Mouse (Mus musculus) heart, postnatal 0 days (tissue): Measurements from ENCODE around the gene 2310034G01Rik. TPM values are rescaled to one million over a fixed set of nuclear protein-coding genes. Genes with fewer than 3 reads are reported as not detected.

ENCODE experiments used
- ATAC-seq: fragments of 200-750 bp; cut with Nextera tagmentation; 2 replicates; pipeline ENCODE4 v1.8.0; 2017; ENCODE audit warnings: low read depth, moderate number of reproducible peaks, moderate library complexity; ENCODE audit not compliant: insufficient read depth
- DNase-seq: peaks from one replicate; pipeline ENCODE4 v3.0.0-alpha.2; 2016; ENCODE audit warnings: low spot score
- H3K27ac ChIP-seq: fragments of 300-500 bp; sonication (generic); 2 replicates; pipeline ENCODE4 v1.5.1; 2014; ENCODE audit warnings: low read depth, mild to moderate bottlenecking
- H3K27me3 ChIP-seq: fragments of 300-500 bp; sonication (generic); 2 replicates; pipeline ENCODE4 v1.6.1; 2014; ENCODE audit warnings: low read length, mixed read lengths; ENCODE audit not compliant: control insufficient read depth, insufficient read depth
- H3K36me3 ChIP-seq: fragments of 300-500 bp; sonication (generic); replicated peaks from 2 replicates; pipeline ENCODE4 v1.6.1; 2014; ENCODE audit warnings: low read length, mixed read lengths; ENCODE audit not compliant: control insufficient read depth, insufficient read depth
- H3K4me1 ChIP-seq: fragments of 300-500 bp; sonication (generic); 2 replicates; pipeline ENCODE4 v1.6.1; 2014; ENCODE audit warnings: antibody characterized with exemption; ENCODE audit not compliant: control insufficient read depth, insufficient read depth
- H3K4me2 ChIP-seq: fragments of 300-500 bp; sonication (generic); 2 replicates; pipeline ENCODE4 v1.6.1; 2014; ENCODE audit warnings: low read depth, mild to moderate bottlenecking, low read length, moderate library complexity
- H3K4me3 ChIP-seq: fragments of 300-500 bp; sonication (generic); 2 replicates; pipeline ENCODE4 v1.5.1; 2014; ENCODE audit warnings: low read depth, low read length
- H3K9ac ChIP-seq: fragments of 300-500 bp; sonication (generic); replicated peaks from 2 replicates; pipeline ENCODE4 v1.6.1; 2014; ENCODE audit warnings: low read depth, low read length, mixed read lengths
- H3K9me3 ChIP-seq: fragments of 300-500 bp; sonication (generic); replicated peaks from 2 replicates; pipeline ENCODE4 v1.6.1; 2016; ENCODE audit warnings: low read length; ENCODE audit not compliant: control insufficient read depth
- CTCF ChIP-seq: IDR thresholded peaks from 2 replicates; pipeline ENCODE4 v1.5.1; 2016; ENCODE audit warnings: antibody characterized with exemption, control low read depth, low read depth
- EP300 ChIP-seq: IDR thresholded peaks from 2 replicates; pipeline ENCODE4 v1.6.1; 2016; ENCODE audit warnings: antibody characterized with exemption, low read depth
- WGBS: fragments of 180-500 bp; shearing (Covaris S2); extraction: QIAGEN DNeasy Blood & Tissue Kit; methylation state at CpG from one replicate; pipeline ENCODE4 v1.1.7; 2014; 5-methylcytosine and 5-hydroxymethylcytosine counted together
- polyA plus RNA-seq: library from polyadenylated mRNA; unstranded; fragments of >200 nt; fragmentation: Nextera tagmentation; extraction: Ambion mirVana; gene quantifications from 2 replicates; pipeline ENCODE4 v1.2.1, GENCODE M21; 2015
- total RNA-seq: library from RNA; depleted of rRNA; stranded (reverse); fragments of >200 nt; gene quantifications from 2 replicates; pipeline ENCODE4 v1.2.3, GENCODE M21; 2014; ENCODE audit warnings: low replicate concordance

Gene 2310034G01Rik
- total and polyA plus RNA-seq, 2 experiments from 2014 or later, result 1.1 to 1.5 TPM

DNA sequence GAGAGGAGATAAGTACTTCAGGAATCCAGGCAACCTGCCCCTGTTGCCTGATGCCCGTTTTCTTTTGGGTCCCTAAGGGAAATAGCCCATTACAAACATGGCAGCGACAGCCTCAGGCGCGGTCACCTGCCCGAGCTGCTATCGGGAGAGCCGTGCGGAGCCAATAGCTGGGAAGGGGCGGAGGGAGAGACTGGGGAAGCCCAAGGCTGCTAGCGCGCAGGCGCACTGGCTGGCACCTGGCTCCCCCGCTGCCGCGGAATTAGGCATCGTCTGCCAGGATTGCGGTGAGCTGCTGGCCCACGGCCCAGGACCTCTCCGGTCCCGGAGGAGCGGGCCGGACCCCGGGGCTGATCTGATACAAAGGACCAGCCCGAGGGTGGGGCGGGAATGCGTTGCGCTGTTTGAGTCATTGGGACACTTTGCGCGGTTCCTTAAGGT lies 6.6 kb upstream of the 2310034G01Rik start:
- under 1% methylated on average over 29 of the region's 29 CpGs for WGBS
- peak; percentile 70 for DNase-seq
- H3K9ac ChIP-seq, result peak overlapping the region; percentile 37; the same call in 1 of the 2 replicates
- TF ChIP-seq CTCF (no peak), EP300 (no peak)
- H3K27me3 ChIP-seq, result no peaks in the 10 kb centered on the region
- no peaks in the 10 kb centered on the region for H3K36me3 ChIP-seq
- peak overlapping the region; percentile 55 for H3K4me3 ChIP-seq
- H3K9me3 ChIP-seq, result no peaks in the 10 kb centered on the region
- peak; percentile 86 for ATAC-seq
- peak overlapping the region; percentile 83 for H3K4me2 ChIP-seq
- 0 out of 2 replicates have a peak, but pooled peaks cover 7% of the 10 kb centered on the region for H3K4me1 ChIP-seq
- H3K27ac ChIP-seq, result peak overlapping the region; percentile 84

DNA sequence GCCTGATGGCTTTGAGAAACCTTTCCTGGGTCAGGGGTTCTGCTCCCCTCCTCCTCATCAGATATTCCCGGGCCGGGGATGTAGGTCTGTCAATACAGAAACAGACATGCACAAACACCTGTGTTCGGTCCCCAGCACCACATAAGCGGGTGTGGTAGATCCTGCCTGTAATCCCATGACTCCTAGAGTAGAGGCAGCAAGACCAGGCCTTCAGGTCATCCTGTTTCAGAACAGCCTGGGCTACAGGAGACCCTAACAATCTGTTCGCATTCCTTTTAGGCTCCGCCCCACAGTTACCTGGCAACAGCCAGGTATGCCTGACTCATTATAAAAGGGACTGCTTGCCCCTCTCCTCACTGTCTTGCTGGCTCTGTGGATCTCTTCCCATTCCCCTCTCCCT lies 552 bp downstream of the 2310034G01Rik start:
- TF ChIP-seq CTCF, result no peak
- no peaks in the 10 kb centered on the region for H3K36me3 ChIP-seq
- H3K4me3 ChIP-seq, result peak overlapping the region; percentile 60
- H3K4me2 ChIP-seq, result peak overlapping the region; percentile 81
- no peak overlapping the region for H3K27ac ChIP-seq
- no peaks in the 10 kb centered on the region for H3K9me3 ChIP-seq
- H3K27me3 ChIP-seq, result no peaks in the 10 kb centered on the region
- DNase-seq (no peak), ATAC-seq (no peak)
- H3K4me1 ChIP-seq, result no peaks in the 10 kb centered on the region; the same call in 1 of the 2 replicates
- H3K9ac ChIP-seq, result no peak overlapping the region; the same call in 1 of the 2 replicates
- WGBS, result 33% methylated on average over 6 of the region's 6 CpGs

DNA sequence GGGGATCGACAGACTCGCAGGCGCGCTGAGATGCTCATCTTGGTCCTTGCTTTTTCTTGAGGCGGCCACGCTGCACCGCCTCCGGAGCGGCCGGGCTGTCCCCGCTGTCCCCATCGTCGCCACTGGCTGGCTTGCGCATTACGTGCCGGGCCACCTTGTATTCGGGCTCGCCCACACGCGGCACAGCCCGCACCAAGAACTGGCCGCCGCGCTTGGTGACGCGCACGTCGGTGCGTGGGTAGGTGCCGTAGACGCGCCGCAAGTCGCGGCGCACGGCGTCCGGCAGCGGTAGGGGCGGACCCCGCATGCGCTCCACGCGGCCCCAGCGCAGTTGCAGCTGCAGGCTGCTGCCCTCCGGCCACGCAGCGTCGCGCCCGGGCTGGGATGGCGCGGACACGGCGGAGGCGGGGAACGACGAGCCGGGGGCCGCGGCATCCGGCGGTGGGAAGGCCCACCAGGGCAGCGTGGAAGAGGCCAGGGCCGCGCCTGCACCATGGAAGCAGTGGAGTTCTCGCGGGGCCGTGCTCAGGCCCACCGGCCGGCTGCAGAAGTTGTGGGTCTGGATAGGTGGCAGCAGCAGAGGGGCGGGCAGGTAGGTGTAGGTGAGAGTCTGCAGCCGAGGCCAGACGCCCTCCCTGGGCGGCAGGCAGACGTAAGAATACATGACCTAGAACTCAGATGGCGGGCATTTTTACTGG lies 1.2 kb downstream of the 2310034G01Rik start:
- no peaks in the 10 kb centered on the region for H3K9me3 ChIP-seq
- H3K4me1 ChIP-seq, result no peaks in the 10 kb centered on the region; the same call in 1 of the 2 replicates
- no peaks in the 10 kb centered on the region for H3K27me3 ChIP-seq
- ATAC-seq (peak; percentile 85), DNase-seq (peak; percentile 23)
- H3K9ac ChIP-seq, result peak overlapping the region; percentile 43
- peak overlapping the region; percentile 81 for H3K4me2 ChIP-seq
- H3K4me3 ChIP-seq, result peak overlapping the region; percentile 60
- no peak for TF ChIP-seq CTCF
- no peak for TF ChIP-seq EP300
- peak overlapping the region; percentile 58 for H3K27ac ChIP-seq
- WGBS, result under 1% methylated on average over 67 of the region's 78 CpGs
- no peaks in the 10 kb centered on the region for H3K36me3 ChIP-seq

GRCm38 (mm10) chr19:46347936-46348668 lies 2.0 kb downstream of the 2310034G01Rik start:
- Histone ChIP-seq H3K36me3 (no peaks in the 10 kb centered on the region), H3K9ac (peak overlapping the region; percentile 43), H3K9me3 (no peaks in the 10 kb centered on the region), H3K4me3 (peak overlapping the region; percentile 60), H3K27ac (peak overlapping the region; percentile 58), H3K4me2 (peak overlapping the region; percentile 81), H3K4me1 (no peaks in the 10 kb centered on the region; the same call in 1 of the 2 replicates), H3K27me3 (no peaks in the 10 kb centered on the region)
- DNase-seq, result no peak
- no peak for TF ChIP-seq EP300
- TF ChIP-seq CTCF, result no peak
- ATAC-seq, result peak; percentile 15; the same call in 1 of the 2 replicates
- 27% methylated on average over 14 of the region's 14 CpGs for WGBS

DNA sequence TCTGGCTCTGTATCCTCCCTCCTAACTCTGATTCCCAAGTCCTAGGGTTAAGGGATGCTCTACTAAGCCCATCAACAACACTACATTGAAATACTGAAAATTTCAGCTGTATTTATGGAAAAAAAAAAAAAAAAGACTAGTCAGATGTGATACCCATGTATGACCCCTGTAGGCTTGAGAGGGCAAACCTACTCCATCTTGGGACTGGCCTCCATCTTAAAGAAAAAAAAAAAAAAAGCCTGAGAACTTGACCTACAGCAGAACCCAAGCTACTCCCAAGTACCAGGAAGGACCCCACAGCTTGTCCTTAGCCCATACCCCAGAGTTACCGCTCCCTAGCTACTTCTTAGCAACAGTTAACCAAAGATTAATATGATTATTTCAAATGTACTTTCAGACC lies 3.0 kb downstream of the 2310034G01Rik start:
- H3K36me3 ChIP-seq, result no peaks in the 10 kb centered on the region
- H3K27ac ChIP-seq, result no peak overlapping the region
- 100% methylated on average over 1 of the region's 1 CpGs for WGBS
- H3K9ac ChIP-seq, result no peak overlapping the region
- no peak overlapping the region for H3K4me3 ChIP-seq
- DNase-seq, result no peak
- no peak overlapping the region for H3K4me2 ChIP-seq
- H3K9me3 ChIP-seq, result no peaks in the 10 kb centered on the region
- ATAC-seq, result no peak
- no peaks in the 10 kb centered on the region for H3K27me3 ChIP-seq
- H3K4me1 ChIP-seq, result no peaks in the 10 kb centered on the region; the same call in 1 of the 2 replicates
- no peak for TF ChIP-seq EP300
- no peak for TF ChIP-seq CTCF
